ENCODE assay signal across 28 mouse cellular contexts in genomic region chr1:37560356-37560755, GRCm38 (mm10). TPM values are rescaled to one million over a fixed set of nuclear protein-coding genes. Genes with fewer than 3 reads are reported as not detected.
A peak's percentile ranks its signal among the peaks of the same experiment; 100 is the strongest.
DNase-seq lines count a peak whose midpoint lies in the region; ATAC-seq and TF ChIP-seq lines count a peak whose summit lies in the region.
"Had no signal": no experiment of that assay in that cellular context is flagged by ENCODE, and none has a peak within 500 bp of the region (broad histone marks: within the 10 kb centered on the region; RNA-seq: fewer than 3 reads in every experiment).

No protein-coding gene starts in this region.

- H3K9me3 ChIP-seq in forebrain, embryonic 14.5 days (replicated peaks; ENCODE audit: control insufficient read depth, low read length), result no peaks in the 10 kb centered on the region
- H3K9me3 ChIP-seq in forebrain, embryonic 10.5 days, result no peaks in the 10 kb centered on the region
- no peaks in the 10 kb centered on the region for H3K9me3 ChIP-seq in hindbrain, postnatal 0 days (ENCODE audit: low read length)
- H3K9me3 ChIP-seq in hindbrain, embryonic 12.5 days (replicated peaks), result no peaks in the 10 kb centered on the region
- H3K9me3 ChIP-seq in midbrain, postnatal 0 days (ENCODE audit: low read length), result no peaks in the 10 kb centered on the region
- no peaks in the 10 kb centered on the region for H3K9me3 ChIP-seq in midbrain, embryonic 15.5 days
- H3K9me3 ChIP-seq: embryonic facial prominence, embryonic 12.5 days; G1E; midbrain, embryonic 10.5 days had no signal

- DNase-seq in forebrain, embryonic 14.5 days (ENCODE audit: low spot score), result peak; percentile 4
- no peak for DNase-seq in forebrain, embryonic 10.5 days (ENCODE audit: extremely low spot score, low spot score)
- peak; percentile 70 for DNase-seq in hindbrain, postnatal 0 days (ENCODE audit: low spot score)
- peak; percentile 67 for DNase-seq in midbrain, postnatal 0 days (ENCODE audit: low spot score)
- no peak for DNase-seq in right cerebral cortex, postnatal 25 days
- DNase-seq: B cell, adult 2 months; gastrocnemius, postnatal 14 days; heart, postnatal 14 days; kidney, adult 9 months; kidney, postnatal 14 days; liver, postnatal 0 days; thymus, postnatal 14 days had no signal

- H3K9ac ChIP-seq in forebrain, embryonic 14.5 days (ENCODE audit: low read length), result no peak overlapping the region
- no peak overlapping the region for H3K9ac ChIP-seq in hindbrain, postnatal 0 days (replicated peaks; ENCODE audit: low read length)
- no peak overlapping the region for H3K9ac ChIP-seq in hindbrain, embryonic 12.5 days
- no peak overlapping the region for H3K9ac ChIP-seq in midbrain, postnatal 0 days (replicated peaks; ENCODE audit: low read length, poor library complexity, severe bottlenecking)
- H3K9ac ChIP-seq in midbrain, embryonic 15.5 days, result no peak overlapping the region
- H3K9ac ChIP-seq: embryonic facial prominence, embryonic 12.5 days; forebrain, embryonic 12.5 days; heart, embryonic 13.5 days; hindbrain, embryonic 14.5 days; limb, embryonic 12.5 days; liver, postnatal 0 days had no signal

- H3K4me3 ChIP-seq in forebrain, embryonic 14.5 days (ENCODE audit: low read depth, low read length), result no peak overlapping the region
- no peak overlapping the region for H3K4me3 ChIP-seq in forebrain, embryonic 10.5 days
- no peak overlapping the region for H3K4me3 ChIP-seq in hindbrain, postnatal 0 days (ENCODE audit: low read length)
- H3K4me3 ChIP-seq in hindbrain, embryonic 12.5 days, result no peak overlapping the region
- no peak overlapping the region for H3K4me3 ChIP-seq in midbrain, postnatal 0 days (ENCODE audit: low read depth, low read length)
- no peak overlapping the region for H3K4me3 ChIP-seq in midbrain, embryonic 15.5 days
- H3K4me3 ChIP-seq: embryonic facial prominence, embryonic 12.5 days; forebrain, embryonic 12.5 days; heart, embryonic 13.5 days; left cerebral cortex, adult 2 months; limb, embryonic 12.5 days; midbrain, embryonic 10.5 days had no signal

- no peaks in the 10 kb centered on the region for H3K27me3 ChIP-seq in forebrain, embryonic 14.5 days (replicated peaks; ENCODE audit: control insufficient read depth, insufficient read depth, low read length)
- no peaks in the 10 kb centered on the region for H3K27me3 ChIP-seq in forebrain, embryonic 10.5 days (ENCODE audit: poor library complexity, severe bottlenecking)
- no peaks in the 10 kb centered on the region for H3K27me3 ChIP-seq in hindbrain, postnatal 0 days (ENCODE audit: insufficient read depth, low read length)
- no peaks in the 10 kb centered on the region for H3K27me3 ChIP-seq in hindbrain, embryonic 12.5 days
- H3K27me3 ChIP-seq in midbrain, postnatal 0 days (ENCODE audit: insufficient read depth, low read length), result no peaks in the 10 kb centered on the region
- H3K27me3 ChIP-seq in midbrain, embryonic 15.5 days (replicated peaks), result no peaks in the 10 kb centered on the region
- H3K27me3 ChIP-seq: CH12.LX; embryonic facial prominence, embryonic 12.5 days; forebrain, embryonic 12.5 days; heart, embryonic 13.5 days; limb, embryonic 12.5 days had no signal

- WGBS in forebrain, embryonic 14.5 days, result 79% methylated on average over 4 of the region's 4 CpGs
- WGBS in forebrain, embryonic 10.5 days, result 90% methylated on average over 4 of the region's 4 CpGs
- WGBS in hindbrain, postnatal 0 days, result 42% methylated on average over 4 of the region's 4 CpGs
- WGBS in hindbrain, embryonic 12.5 days, result 78% methylated on average over 4 of the region's 4 CpGs
- whole genome bisulfite sequencing in midbrain, postnatal 0 days, result 56% methylated on average over 4 of the region's 4 CpGs
- 65% methylated on average over 4 of the region's 4 CpGs for WGBS in midbrain, embryonic 15.5 days

- no peak for TF ChIP-seq CTCF in hindbrain, postnatal 0 days (IDR thresholded peaks at IDR 0.05; ENCODE audit: low read depth)
- TF ChIP-seq CTCF in midbrain, postnatal 0 days (IDR thresholded peaks at IDR 0.05), result no peak

- H3K4me2 ChIP-seq in forebrain, embryonic 14.5 days (ENCODE audit: low read length), result no peak overlapping the region
- no peak overlapping the region for H3K4me2 ChIP-seq in hindbrain, postnatal 0 days (ENCODE audit: low read depth, low read length)
- no peak overlapping the region for H3K4me2 ChIP-seq in hindbrain, embryonic 12.5 days (replicated peaks)
- H3K4me2 ChIP-seq in midbrain, postnatal 0 days (ENCODE audit: low read depth, low read length, poor library complexity, severe bottlenecking), result no peak overlapping the region
- H3K4me2 ChIP-seq in midbrain, embryonic 15.5 days, result no peak overlapping the region
- H3K4me2 ChIP-seq: embryonic facial prominence, embryonic 12.5 days; forebrain, embryonic 12.5 days; heart, embryonic 13.5 days; hindbrain, embryonic 14.5 days; limb, embryonic 12.5 days; liver, embryonic 11.5 days had no signal

- no peaks in the 10 kb centered on the region for H3K36me3 ChIP-seq in forebrain, embryonic 14.5 days (ENCODE audit: control insufficient read depth, insufficient read depth, low read length)
- no peaks in the 10 kb centered on the region for H3K36me3 ChIP-seq in forebrain, embryonic 10.5 days (replicated peaks)
- H3K36me3 ChIP-seq in hindbrain, postnatal 0 days (ENCODE audit: insufficient read depth, low read length), result no peaks in the 10 kb centered on the region
- no peaks in the 10 kb centered on the region for H3K36me3 ChIP-seq in hindbrain, embryonic 12.5 days
- no peaks in the 10 kb centered on the region for H3K36me3 ChIP-seq in midbrain, postnatal 0 days (ENCODE audit: insufficient read depth, low read length)
- H3K36me3 ChIP-seq in midbrain, embryonic 15.5 days (replicated peaks), result no peaks in the 10 kb centered on the region
- H3K36me3 ChIP-seq: embryonic facial prominence, embryonic 12.5 days; forebrain, embryonic 12.5 days; G1E; heart, embryonic 13.5 days; limb, embryonic 12.5 days; midbrain, embryonic 10.5 days had no signal

- ATAC-seq in forebrain, embryonic 14.5 days, result no peak
- no peak for ATAC-seq in hindbrain, postnatal 0 days
- ATAC-seq in hindbrain, embryonic 12.5 days (ENCODE audit: low FRiP score), result no peak
- no peak for ATAC-seq in midbrain, postnatal 0 days (ENCODE audit: low FRiP score)
- ATAC-seq in midbrain, embryonic 15.5 days (replicated peaks), result no peak
- ATAC-seq: intestine, embryonic 16.5 days; liver, postnatal 0 days; lung, postnatal 0 days; Patski had no signal

- no peaks in the 10 kb centered on the region for H3K4me1 ChIP-seq in forebrain, embryonic 14.5 days (ENCODE audit: control insufficient read depth, insufficient read depth, low read length)
- H3K4me1 ChIP-seq in forebrain, embryonic 10.5 days, result no peaks in the 10 kb centered on the region
- H3K4me1 ChIP-seq in hindbrain, postnatal 0 days (ENCODE audit: insufficient read depth, low read length), result 0 out of 2 replicates have a peak, but pooled peaks cover 3% of the 10 kb centered on the region
- peaks cover 3% of the 10 kb centered on the region; the same call in 1 of the 2 replicates for H3K4me1 ChIP-seq in hindbrain, embryonic 12.5 days
- no peaks in the 10 kb centered on the region for H3K4me1 ChIP-seq in midbrain, postnatal 0 days (ENCODE audit: insufficient read depth, low read length)
- H3K4me1 ChIP-seq in midbrain, embryonic 15.5 days, result no peaks in the 10 kb centered on the region; the same call in 1 of the 2 replicates
- H3K4me1 ChIP-seq: embryonic facial prominence, embryonic 12.5 days; forebrain, embryonic 12.5 days; heart, embryonic 13.5 days; limb, embryonic 12.5 days had no signal

- H3K27ac ChIP-seq in forebrain, embryonic 14.5 days (ENCODE audit: low read depth, low read length), result no peak overlapping the region
- H3K27ac ChIP-seq in forebrain, embryonic 10.5 days, result no peak overlapping the region
- no peak overlapping the region for H3K27ac ChIP-seq in hindbrain, postnatal 0 days
- no peak overlapping the region for H3K27ac ChIP-seq in hindbrain, embryonic 12.5 days
- no peak overlapping the region for H3K27ac ChIP-seq in midbrain, postnatal 0 days (ENCODE audit: low read depth, low read length)
- H3K27ac ChIP-seq in midbrain, embryonic 15.5 days, result no peak overlapping the region
- H3K27ac ChIP-seq: embryonic facial prominence, embryonic 12.5 days; forebrain, embryonic 12.5 days; heart, embryonic 13.5 days; hindbrain, embryonic 14.5 days; left cerebral cortex, adult 2 months; limb, embryonic 12.5 days; midbrain, embryonic 10.5 days; stomach, postnatal 0 days had no signal

RNA-seq across cellular contexts. Expression of gene Mgat4a, which starts 19.5 kb away (rescaled TPM):
- polyA plus RNA-seq in forebrain, embryonic 14.5 days (2014; fragmentation: Nextera tagmentation; extraction: Ambion mirVana), result 7.0 and 7.8 TPM in 2 replicates
- polyA plus RNA-seq in forebrain, embryonic 10.5 days (2016; fragmentation: Nextera tagmentation; extraction: Ambion mirVana), result 1.9 and 2.5 TPM in 2 replicates
- total RNA-seq in hindbrain, postnatal 0 days (2014; rRNA removed), result 16.4 and 20.0 TPM in 2 replicates
- polyA plus RNA-seq in hindbrain, postnatal 0 days (2015; fragmentation: Nextera tagmentation; extraction: Ambion mirVana), result 7.8 and 10.5 TPM in 2 replicates
- 3.2 and 4.6 TPM in 2 replicates for polyA plus RNA-seq in hindbrain, embryonic 12.5 days (2016; fragmentation: Nextera tagmentation; extraction: Ambion mirVana)
- total RNA-seq in midbrain, postnatal 0 days (2014; rRNA removed), result 27.8 and 28.1 TPM in 2 replicates
- polyA plus RNA-seq in midbrain, postnatal 0 days (2015; fragmentation: Nextera tagmentation; extraction: Ambion mirVana), result 8.1 and 9.2 TPM in 2 replicates
- polyA plus RNA-seq in midbrain, embryonic 15.5 days (2015; fragmentation: Nextera tagmentation; extraction: Ambion mirVana), result 10.1 and 11.9 TPM in 2 replicates

Comparison
In these comparisons a context has a peak if more than half of its experiments do, and no peak if none do; other contexts are left out.
1. DNase-seq: peak in forebrain, embryonic 14.5 days (single experiment), hindbrain, postnatal 0 days (single experiment) and midbrain, postnatal 0 days (single experiment); none in forebrain, embryonic 10.5 days (single experiment) and right cerebral cortex, postnatal 25 days (single experiment).